Mouse (Mus musculus): ENCODE measurements at regions not wholly inside any gene's neighbourhood (a gene's known extent, or its start where the extent isn't known, plus 50 kb on each side); places are given as distances from the start of the nearest gene placed in this dataset.

DNA sequence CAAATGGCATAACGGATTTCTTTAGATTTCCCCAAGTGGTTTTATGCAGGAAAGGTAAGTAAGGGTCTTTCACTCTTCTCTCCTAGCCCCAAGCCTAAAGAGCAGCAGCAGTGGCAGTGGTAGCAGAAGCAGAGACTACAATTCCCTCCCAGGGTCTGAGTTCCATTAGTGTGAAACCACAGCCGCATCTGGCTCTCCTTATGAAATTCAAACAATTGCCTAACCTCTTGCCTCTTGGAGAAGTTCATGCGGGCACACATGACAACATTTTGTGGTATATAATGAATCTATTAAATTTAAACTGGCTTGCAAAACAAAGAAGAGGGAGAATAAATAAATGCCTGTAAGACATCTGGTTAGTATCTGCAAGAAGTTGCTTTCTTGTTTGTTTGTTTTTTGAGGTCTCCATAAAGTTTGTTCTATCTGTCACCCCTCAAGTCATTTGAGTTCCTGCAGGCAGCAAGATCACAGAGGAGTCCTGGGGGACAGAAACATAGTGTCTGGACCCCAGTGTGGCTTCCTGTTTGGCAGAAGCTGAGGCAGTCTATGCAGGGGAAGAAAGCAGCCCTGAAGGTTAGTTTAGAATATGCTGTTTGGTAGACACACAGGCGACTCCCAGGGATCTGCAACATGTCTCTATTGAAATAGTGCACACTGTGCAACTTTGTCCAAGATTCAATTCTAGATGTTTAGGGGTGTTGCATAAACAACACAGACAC is 578.9 kb downstream of the Kctd12 start:
- WGBS: 54% methylated on average over 4 of the region's 4 CpGs
- Histone ChIP-seq H3K36me3 (ENCODE audit: control insufficient read depth, insufficient read depth, low read length) (no peaks in the 10 kb centered on the region), H3K4me1 (replicated peaks; ENCODE audit: control insufficient read depth, insufficient read depth, low read length) (no peaks in the 10 kb centered on the region), H3K27ac (ENCODE audit: low read depth, low read length) (no peak overlapping the region), H3K27me3 (replicated peaks; ENCODE audit: control insufficient read depth, insufficient read depth, low read length) (no peaks in the 10 kb centered on the region), H3K4me2 (no peak overlapping the region), H3K9me3 (ENCODE audit: control insufficient read depth, low read length) (no peaks in the 10 kb centered on the region), H3K4me3 (ENCODE audit: low read depth, low read length) (no peak overlapping the region), H3K9ac (ENCODE audit: low read depth, low read length) (no peak overlapping the region)
- ATAC-seq (replicated peaks; ENCODE audit: low FRiP score): no peak
- no peak for DNase-seq (ENCODE audit: low spot score)

DNA sequence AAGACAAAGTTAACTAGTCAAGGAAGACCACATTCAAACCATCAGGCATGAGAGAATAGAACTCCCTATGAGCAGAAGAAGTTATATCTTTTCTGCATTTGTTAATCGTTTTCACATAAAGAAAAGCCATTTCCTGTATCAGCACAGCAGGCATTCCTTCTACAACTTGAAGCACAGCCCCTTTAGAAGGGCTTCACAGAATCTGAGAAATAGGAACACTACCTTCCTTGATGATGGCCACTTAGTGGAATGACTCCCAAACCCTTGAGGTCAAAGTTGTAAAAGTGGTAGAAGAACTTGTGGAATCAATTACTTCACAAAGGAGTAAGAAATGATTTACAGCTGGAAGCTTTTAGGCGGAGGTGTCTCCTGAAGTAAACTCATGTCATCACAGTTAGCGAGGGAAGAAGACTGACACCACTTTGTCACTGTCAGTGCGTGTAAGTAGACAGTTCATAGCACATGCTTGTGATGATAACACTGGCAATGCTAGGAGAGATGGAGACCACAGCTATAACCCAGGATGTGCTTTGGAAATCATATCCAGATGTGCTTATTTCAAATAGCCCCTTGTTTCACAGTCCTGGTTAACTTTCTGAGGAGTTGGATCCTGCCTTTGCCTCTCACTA is 580.3 kb downstream of the Kctd12 start:
- WGBS: 60% methylated on average over 4 of the region's 4 CpGs
- no peak overlapping the region for H3K4me2 ChIP-seq
- no peak overlapping the region for H3K9ac ChIP-seq (ENCODE audit: low read depth, low read length)
- H3K27ac ChIP-seq (ENCODE audit: low read depth, low read length): no peak overlapping the region
- no peaks in the 10 kb centered on the region for H3K27me3 ChIP-seq (replicated peaks; ENCODE audit: control insufficient read depth, insufficient read depth, low read length)
- H3K36me3 ChIP-seq (ENCODE audit: control insufficient read depth, insufficient read depth, low read length): no peaks in the 10 kb centered on the region
- DNase-seq (ENCODE audit: low spot score) (no peak), ATAC-seq (replicated peaks; ENCODE audit: low FRiP score) (no peak)
- H3K4me3 ChIP-seq (ENCODE audit: low read depth, low read length): no peak overlapping the region
- no peaks in the 10 kb centered on the region for H3K9me3 ChIP-seq (ENCODE audit: control insufficient read depth, low read length)
- H3K4me1 ChIP-seq (replicated peaks; ENCODE audit: control insufficient read depth, insufficient read depth, low read length): no peaks in the 10 kb centered on the region

DNA sequence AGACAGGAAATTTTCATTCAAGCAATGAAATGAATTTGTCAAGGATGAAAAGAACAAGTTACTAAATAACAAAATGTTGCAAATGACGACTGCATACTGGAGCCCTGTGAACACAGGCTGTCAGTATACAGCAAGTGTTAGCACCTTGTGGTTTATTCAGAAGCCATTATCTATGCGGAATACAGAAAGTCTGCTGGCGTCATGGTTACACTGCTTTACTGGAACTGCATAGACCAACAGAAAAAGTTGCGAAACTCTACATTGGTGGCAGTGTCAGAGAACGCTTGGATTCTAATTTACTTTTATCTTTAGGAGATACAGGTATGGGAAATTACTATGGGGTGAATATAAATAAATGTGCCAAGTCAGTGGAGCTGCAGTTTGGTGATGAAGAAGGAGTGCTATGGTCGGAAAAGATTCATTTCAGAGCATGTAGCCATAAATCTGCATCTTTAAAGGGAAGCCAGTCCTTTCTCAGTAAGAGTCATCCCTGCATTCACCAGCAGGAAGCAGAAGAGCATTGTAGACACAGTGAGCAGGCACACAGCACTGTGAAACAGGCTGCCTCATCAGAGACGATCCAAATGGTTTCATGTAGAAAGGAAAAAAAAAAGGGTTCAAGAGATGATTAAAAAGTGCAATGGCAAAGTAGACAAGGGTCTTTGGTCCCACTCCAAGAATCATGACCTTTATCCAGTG is 586.3 kb downstream of the Kctd12 start:
- H3K9me3 ChIP-seq (ENCODE audit: control insufficient read depth, low read length): no peaks in the 10 kb centered on the region
- no peak overlapping the region for H3K4me2 ChIP-seq
- WGBS: 71% methylated on average over 7 of the region's 7 CpGs

DNA sequence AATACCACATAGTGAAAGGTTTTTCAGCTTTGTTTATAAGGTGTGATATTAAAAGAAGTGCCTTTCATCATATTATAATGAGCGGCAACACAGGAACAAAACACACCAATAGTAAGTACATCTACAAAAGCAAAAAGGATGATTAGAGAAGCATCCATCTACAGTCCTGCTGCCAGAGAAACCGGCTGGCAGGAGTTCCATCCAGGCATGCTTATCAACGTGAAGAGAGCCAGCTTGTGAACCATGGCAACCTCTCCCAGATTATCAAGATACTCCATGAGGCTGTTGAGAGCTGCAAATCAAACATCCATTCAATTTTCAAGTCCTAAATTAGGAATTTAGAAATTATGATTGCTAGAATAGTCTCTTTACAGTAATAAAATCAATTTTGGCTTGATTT is 590.1 kb downstream of the Kctd12 start:
- H3K36me3 ChIP-seq (ENCODE audit: control insufficient read depth, insufficient read depth, low read length): no peaks in the 10 kb centered on the region
- DNase-seq (ENCODE audit: low spot score): no peak
- WGBS: 72% methylated on average over 3 of the region's 3 CpGs
- H3K4me3 ChIP-seq (ENCODE audit: low read depth, low read length): no peak overlapping the region
- ATAC-seq (replicated peaks; ENCODE audit: low FRiP score): no peak
- H3K4me1 ChIP-seq (replicated peaks; ENCODE audit: control insufficient read depth, insufficient read depth, low read length): no peaks in the 10 kb centered on the region
- H3K27me3 ChIP-seq (replicated peaks; ENCODE audit: control insufficient read depth, insufficient read depth, low read length): no peaks in the 10 kb centered on the region
- H3K9me3 ChIP-seq (ENCODE audit: control insufficient read depth, low read length): no peaks in the 10 kb centered on the region
- H3K27ac ChIP-seq (ENCODE audit: low read depth, low read length): no peak overlapping the region
- no peak overlapping the region for H3K4me2 ChIP-seq
- no peak overlapping the region for H3K9ac ChIP-seq (ENCODE audit: low read depth, low read length)

More for the DNA sequence above, 586.3 kb downstream of the Kctd12 start:
- no peak overlapping the region for H3K9ac ChIP-seq (ENCODE audit: low read depth, low read length)
- H3K27me3 ChIP-seq (replicated peaks; ENCODE audit: control insufficient read depth, insufficient read depth, low read length): no peaks in the 10 kb centered on the region
- H3K27ac ChIP-seq (ENCODE audit: low read depth, low read length): no peak overlapping the region
- ATAC-seq (replicated peaks; ENCODE audit: low FRiP score): no peak
- H3K36me3 ChIP-seq (ENCODE audit: control insufficient read depth, insufficient read depth, low read length): no peaks in the 10 kb centered on the region
- no peaks in the 10 kb centered on the region for H3K4me1 ChIP-seq (replicated peaks; ENCODE audit: control insufficient read depth, insufficient read depth, low read length)
- DNase-seq (ENCODE audit: low spot score): no peak
- H3K4me3 ChIP-seq (ENCODE audit: low read depth, low read length): no peak overlapping the region

DNA sequence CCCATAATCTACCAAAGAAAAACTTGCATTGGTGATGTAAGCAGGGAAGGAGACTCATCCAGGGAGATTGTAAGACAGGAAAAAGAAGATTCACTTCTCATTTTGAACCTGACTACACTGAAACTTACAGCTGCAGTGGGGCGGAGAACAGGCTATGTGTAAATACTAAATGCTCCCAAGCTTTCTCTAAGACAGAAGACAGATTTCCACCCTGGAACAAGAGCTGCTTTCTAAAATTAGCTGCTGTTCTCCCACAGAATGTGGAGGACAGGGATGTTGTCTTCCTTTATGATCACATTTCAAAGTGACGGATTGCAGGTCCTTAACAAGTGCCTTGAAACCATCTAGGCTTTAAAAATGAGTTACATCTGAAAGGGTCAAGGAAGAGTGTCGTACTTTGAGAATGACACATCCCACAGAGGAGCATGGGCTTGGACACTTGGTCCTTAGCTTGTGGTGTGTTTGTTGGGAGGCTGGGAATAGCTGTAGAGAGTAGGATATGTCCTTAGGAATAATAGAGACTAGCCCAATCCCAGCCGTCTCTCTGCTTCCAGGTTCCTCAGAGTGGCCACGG is 609.4 kb downstream of the Kctd12 start:
- WGBS: 70% methylated on average over 5 of the region's 5 CpGs
- H3K4me3 ChIP-seq (ENCODE audit: low read depth, low read length): no peak overlapping the region
- no peaks in the 10 kb centered on the region for H3K27me3 ChIP-seq (replicated peaks; ENCODE audit: control insufficient read depth, insufficient read depth, low read length)
- ATAC-seq (replicated peaks; ENCODE audit: low FRiP score) (no peak), DNase-seq (ENCODE audit: low spot score) (no peak)
- H3K9ac ChIP-seq (ENCODE audit: low read depth, low read length): no peak overlapping the region
- H3K4me1 ChIP-seq (replicated peaks; ENCODE audit: control insufficient read depth, insufficient read depth, low read length): no peaks in the 10 kb centered on the region
- no peak overlapping the region for H3K27ac ChIP-seq (ENCODE audit: low read depth, low read length)
- H3K9me3 ChIP-seq (ENCODE audit: control insufficient read depth, low read length): no peaks in the 10 kb centered on the region
- no peaks in the 10 kb centered on the region for H3K36me3 ChIP-seq (ENCODE audit: control insufficient read depth, insufficient read depth, low read length)
- no peak overlapping the region for H3K4me2 ChIP-seq

DNA sequence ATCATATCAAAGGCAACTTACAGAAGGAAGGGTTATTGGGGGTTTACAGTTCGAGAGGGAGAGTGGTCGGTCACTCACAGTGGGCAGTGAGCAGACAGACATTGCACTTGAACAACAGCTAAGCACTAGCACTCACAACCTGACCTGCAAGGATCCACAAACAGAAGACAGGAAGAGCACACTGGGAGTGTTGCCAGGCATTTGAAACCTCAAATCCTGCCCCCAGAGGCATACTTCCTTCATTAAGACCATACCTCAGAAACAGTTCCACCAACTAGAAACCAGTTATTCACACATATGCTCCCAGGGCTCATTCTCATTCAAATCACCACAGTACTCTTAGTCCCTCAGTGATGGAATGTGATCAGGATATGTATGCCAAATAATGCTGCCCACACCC is 620.8 kb downstream of the Kctd12 start:
- 83% methylated on average over 2 of the region's 2 CpGs for WGBS
- Histone ChIP-seq H3K27ac (ENCODE audit: low read depth, low read length) (no peak overlapping the region), H3K4me3 (ENCODE audit: low read depth, low read length) (no peak overlapping the region), H3K9me3 (ENCODE audit: control insufficient read depth, low read length) (no peaks in the 10 kb centered on the region), H3K4me1 (replicated peaks; ENCODE audit: control insufficient read depth, insufficient read depth, low read length) (no peaks in the 10 kb centered on the region), H3K4me2 (no peak overlapping the region), H3K27me3 (replicated peaks; ENCODE audit: control insufficient read depth, insufficient read depth, low read length) (no peaks in the 10 kb centered on the region), H3K36me3 (ENCODE audit: control insufficient read depth, insufficient read depth, low read length) (no peaks in the 10 kb centered on the region), H3K9ac (ENCODE audit: low read depth, low read length) (no peak overlapping the region)
- ATAC-seq (replicated peaks; ENCODE audit: low FRiP score) (no peak), DNase-seq (ENCODE audit: low spot score) (no peak)

DNA sequence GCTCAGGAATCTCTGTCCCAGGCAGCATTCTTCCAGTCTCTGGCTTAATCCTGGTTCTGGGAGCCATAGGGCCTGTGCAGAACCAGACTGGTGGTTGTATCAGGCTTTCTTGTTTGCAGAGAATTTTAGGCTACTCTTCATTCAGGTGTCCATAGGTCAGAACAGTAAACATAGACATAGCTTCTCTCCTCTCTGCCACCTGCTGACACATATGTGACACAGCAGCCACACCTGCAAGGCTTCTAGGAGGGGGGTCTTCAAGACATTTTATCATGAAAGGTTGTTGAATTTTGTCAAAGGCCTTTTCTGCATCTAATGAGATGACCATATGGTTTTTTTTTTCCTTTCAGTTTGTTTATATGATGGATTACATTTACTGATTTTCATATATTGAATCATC is 599.7 kb downstream of the Lmo7 start:
- Histone ChIP-seq H3K4me2 (no peak overlapping the region), H3K4me3 (ENCODE audit: low read depth, low read length) (no peak overlapping the region), H3K4me1 (replicated peaks; ENCODE audit: control insufficient read depth, insufficient read depth, low read length) (no peaks in the 10 kb centered on the region), H3K27me3 (replicated peaks; ENCODE audit: control insufficient read depth, insufficient read depth, low read length) (no peaks in the 10 kb centered on the region), H3K36me3 (ENCODE audit: control insufficient read depth, insufficient read depth, low read length) (no peaks in the 10 kb centered on the region), H3K27ac (ENCODE audit: low read depth, low read length) (no peak overlapping the region), H3K9ac (ENCODE audit: low read depth, low read length) (no peak overlapping the region), H3K9me3 (ENCODE audit: control insufficient read depth, low read length) (no peaks in the 10 kb centered on the region)
- DNase-seq (ENCODE audit: low spot score): no peak
- ATAC-seq (replicated peaks; ENCODE audit: low FRiP score): no peak

DNA sequence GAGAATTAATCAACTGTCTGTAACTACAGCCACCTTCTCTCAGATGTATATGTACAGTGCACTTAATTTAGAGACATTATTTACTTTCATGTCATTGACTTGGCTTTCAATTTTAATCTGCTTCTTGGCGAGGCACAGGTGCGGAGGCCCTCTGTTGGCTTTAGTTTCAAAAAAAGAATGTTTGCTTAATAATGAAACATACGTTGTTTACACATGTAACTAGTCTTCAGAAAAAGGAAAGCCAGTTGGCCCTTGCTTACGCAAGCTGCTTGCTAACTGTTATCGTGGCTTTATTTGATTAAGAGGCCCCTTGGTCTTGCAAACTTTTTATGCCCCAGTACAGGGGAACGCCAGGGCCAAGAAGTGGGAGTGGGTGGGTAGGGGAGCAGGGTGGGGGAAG is 576.6 kb downstream of the Lmo7 start:
- Histone ChIP-seq H3K27me3 (replicated peaks; ENCODE audit: control insufficient read depth, insufficient read depth, low read length) (no peaks in the 10 kb centered on the region), H3K9ac (ENCODE audit: low read depth, low read length) (no peak overlapping the region), H3K27ac (ENCODE audit: low read depth, low read length) (no peak overlapping the region), H3K4me1 (replicated peaks; ENCODE audit: control insufficient read depth, insufficient read depth, low read length) (no peaks in the 10 kb centered on the region), H3K9me3 (ENCODE audit: control insufficient read depth, low read length) (no peaks in the 10 kb centered on the region), H3K4me2 (no peak overlapping the region), H3K36me3 (ENCODE audit: control insufficient read depth, insufficient read depth, low read length) (no peaks in the 10 kb centered on the region), H3K4me3 (ENCODE audit: low read depth, low read length) (no peak overlapping the region)
- ATAC-seq (replicated peaks; ENCODE audit: low FRiP score) (no peak), DNase-seq (ENCODE audit: low spot score) (no peak)
- WGBS: 78% methylated on average over 6 of the region's 6 CpGs

Data from liver, embryonic 11.5 days (tissue).